Mouse (Mus musculus) stomach, embryonic 16.5 days (tissue): ENCODE results near the gene Has3. TPM values are rescaled to one million over a fixed set of nuclear protein-coding genes. Genes with fewer than 3 reads are reported as not detected.
A peak's percentile ranks its signal among the peaks of the same experiment; 100 is the strongest.

Source experiments
- ATAC-seq: fragments of 200-750 bp; cut with Nextera tagmentation; 2 replicates; pipeline ENCODE4 v1.8.0; 2017; ENCODE audit warnings: moderate number of reproducible peaks, moderate TSS enrichment; ENCODE audit not compliant: insufficient read depth, low FRiP score
- H3K27ac ChIP-seq: fragments of 300-500 bp; sonication (generic); 2 replicates; pipeline ENCODE4 v1.5.1; 2014; ENCODE audit warnings: low read length
- H3K27me3 ChIP-seq: fragments of 300-500 bp; sonication (generic); 2 replicates; pipeline ENCODE4 v1.6.1; 2014; ENCODE audit warnings: low read length, control low read depth, mixed read lengths; ENCODE audit not compliant: control insufficient read depth, insufficient read depth
- H3K36me3 ChIP-seq: fragments of 300-500 bp; sonication (generic); 2 replicates; pipeline ENCODE4 v1.6.1; 2014; ENCODE audit warnings: low read length; ENCODE audit not compliant: control insufficient read depth, insufficient read depth
- H3K4me1 ChIP-seq: fragments of 300-500 bp; sonication (generic); 2 replicates; pipeline ENCODE4 v1.6.1; 2014; ENCODE audit warnings: low read length, control low read depth, mixed read lengths; ENCODE audit not compliant: control insufficient read depth, insufficient read depth
- H3K4me2 ChIP-seq: fragments of 300-500 bp; sonication (generic); 2 replicates; pipeline ENCODE4 v1.6.1; 2014; ENCODE audit warnings: low read depth, low read length, mixed read lengths
- H3K4me3 ChIP-seq: fragments of 300-500 bp; sonication (generic); replicated peaks from 2 replicates; pipeline ENCODE4 v1.5.1; 2014; ENCODE audit warnings: mild to moderate bottlenecking, low read length
- H3K9ac ChIP-seq: fragments of 300-500 bp; sonication (generic); 2 replicates; pipeline ENCODE4 v1.6.1; 2014; ENCODE audit warnings: low read length
- H3K9me3 ChIP-seq: fragments of 300-500 bp; sonication (generic); replicated peaks from 2 replicates; pipeline ENCODE4 v1.6.1; 2016; ENCODE audit warnings: low read length, control low read depth; ENCODE audit not compliant: control insufficient read depth
- WGBS: fragments of 180-500 bp; shearing (Covaris S2); extraction: QIAGEN DNeasy Blood & Tissue Kit; methylation state at CpG from one replicate; pipeline ENCODE4 v1.1.7; 2014; 5-methylcytosine and 5-hydroxymethylcytosine counted together
- polyA plus RNA-seq: library from polyadenylated mRNA; unstranded; fragments of >200 nt; fragmentation: Nextera tagmentation; extraction: Ambion mirVana; gene quantifications from 2 replicates; pipeline ENCODE4 v1.2.1, GENCODE M21; 2015

The Has3 gene
- polyA plus RNA-seq, 1 experiment from 2014 or later, result 0.81 TPM

GRCm38 (mm10) chr8:106850034-106850433, 20.0 kb upstream of the Has3 start:
- Histone ChIP-seq H3K27ac (no peak overlapping the region), H3K9me3 (no peaks in the 10 kb centered on the region), H3K27me3 (no peaks in the 10 kb centered on the region), H3K4me1 (no peaks in the 10 kb centered on the region), H3K9ac (no peak overlapping the region), H3K4me3 (no peak overlapping the region), H3K4me2 (no peak overlapping the region), H3K36me3 (no peaks in the 10 kb centered on the region)
- ATAC-seq, result no peak
- WGBS, result 82% methylated on average over 10 of the region's 10 CpGs

- H3K27me3 ChIP-seq, result no peaks in the 10 kb centered on the region
- no peaks in the 10 kb centered on the region for H3K36me3 ChIP-seq
- ATAC-seq, result no peak
- no peak overlapping the region for H3K4me2 ChIP-seq
- no peak overlapping the region for H3K9ac ChIP-seq
- WGBS, result 39% methylated on average over 8 of the region's 8 CpGs
- no peak overlapping the region for H3K4me3 ChIP-seq
- no peaks in the 10 kb centered on the region for H3K4me1 ChIP-seq
- H3K9me3 ChIP-seq, result no peaks in the 10 kb centered on the region
- H3K27ac ChIP-seq, result no peak overlapping the region
Measured at GRCm38 (mm10) chr8:106854534-106855241, 15.4 kb upstream of the Has3 start.

GRCm38 (mm10) chr8:106855242-106855562, 14.8 kb upstream of the Has3 start:
- ATAC-seq, result no peak
- Histone ChIP-seq H3K4me1 (no peaks in the 10 kb centered on the region), H3K27ac (no peak overlapping the region), H3K4me3 (no peak overlapping the region), H3K4me2 (no peak overlapping the region), H3K9ac (no peak overlapping the region), H3K9me3 (no peaks in the 10 kb centered on the region), H3K36me3 (no peaks in the 10 kb centered on the region), H3K27me3 (no peaks in the 10 kb centered on the region)
- 63% methylated on average over 3 of the region's 3 CpGs for WGBS

- H3K27ac ChIP-seq, result no peak overlapping the region
- H3K9ac ChIP-seq, result no peak overlapping the region
- no peak overlapping the region for H3K4me2 ChIP-seq
- no peaks in the 10 kb centered on the region for H3K27me3 ChIP-seq
- no peaks in the 10 kb centered on the region for H3K36me3 ChIP-seq
- H3K4me1 ChIP-seq, result no peaks in the 10 kb centered on the region
- H3K4me3 ChIP-seq, result no peak overlapping the region
- 62% methylated on average over 10 of the region's 10 CpGs for WGBS
- peak; percentile 64; the same call in 1 of the 2 replicates for ATAC-seq
- H3K9me3 ChIP-seq, result no peaks in the 10 kb centered on the region
Measured at GRCm38 (mm10) chr8:106862845-106863244, 7.2 kb upstream of the Has3 start.

- H3K4me1 ChIP-seq, result no peaks in the 10 kb centered on the region; the same call in 1 of the 2 replicates
- H3K4me3 ChIP-seq, result no peak overlapping the region
- H3K9me3 ChIP-seq, result no peaks in the 10 kb centered on the region
- H3K27ac ChIP-seq, result no peak overlapping the region
- H3K27me3 ChIP-seq, result 0 out of 2 replicates have a peak, but pooled peaks cover 3% of the 10 kb centered on the region
- H3K4me2 ChIP-seq, result no peak overlapping the region
- no peak overlapping the region for H3K9ac ChIP-seq
- H3K36me3 ChIP-seq, result no peaks in the 10 kb centered on the region
- ATAC-seq, result no peak
- 74% methylated on average over 9 of the region's 9 CpGs for WGBS
Measured at GRCm38 (mm10) chr8:106865354-106865753, 4.7 kb upstream of the Has3 start.

GRCm38 (mm10) chr8:106870537-106871327, 690 bp downstream of the Has3 start:
- Histone ChIP-seq H3K4me2 (peak overlapping the region; percentile 99), H3K27ac (no peak overlapping the region), H3K4me3 (peak overlapping the region; percentile 60), H3K9me3 (no peaks in the 10 kb centered on the region), H3K27me3 (peaks cover 7% of the 10 kb centered on the region), H3K36me3 (no peaks in the 10 kb centered on the region), H3K4me1 (peaks cover 19% of the 10 kb centered on the region), H3K9ac (peak overlapping the region; percentile 71)
- WGBS, result under 1% methylated on average over 62 of the region's 63 CpGs
- peak; percentile 61; the same call in 1 of the 2 replicates for ATAC-seq

GRCm38 (mm10) chr8:106871328-106871926, 1.4 kb downstream of the Has3 start:
- peak overlapping the region; percentile 60 for H3K4me3 ChIP-seq
- H3K27me3 ChIP-seq, result peaks cover 7% of the 10 kb centered on the region
- peaks cover 19% of the 10 kb centered on the region for H3K4me1 ChIP-seq
- no peak overlapping the region for H3K27ac ChIP-seq
- H3K36me3 ChIP-seq, result 0 out of 2 replicates have a peak, but pooled peaks cover 2% of the 10 kb centered on the region
- no peak for ATAC-seq
- H3K9me3 ChIP-seq, result no peaks in the 10 kb centered on the region
- peak overlapping the region; percentile 99 for H3K4me2 ChIP-seq
- under 1% methylated on average over 15 of the region's 15 CpGs for WGBS
- H3K9ac ChIP-seq, result peak overlapping the region; percentile 71

- Histone ChIP-seq H3K27ac (no peak overlapping the region), H3K9ac (peak overlapping the region; percentile 71)
- ATAC-seq, result peak; percentile 61
Measured at GRCm38 (mm10) chr8:106871931-106872371, 1.9 kb downstream of the Has3 start.

More at GRCm38 (mm10) chr8:106871931-106872371, 1.9 kb downstream of the Has3 start:
- H3K9me3 ChIP-seq, result no peaks in the 10 kb centered on the region
- H3K36me3 ChIP-seq, result 0 out of 2 replicates have a peak, but pooled peaks cover 6% of the 10 kb centered on the region
- peaks cover 19% of the 10 kb centered on the region for H3K4me1 ChIP-seq
- H3K27me3 ChIP-seq, result peaks cover 7% of the 10 kb centered on the region
- WGBS, result 1% methylated on average over 22 of the region's 22 CpGs
- peak overlapping the region; percentile 60 for H3K4me3 ChIP-seq
- peak overlapping the region; percentile 99 for H3K4me2 ChIP-seq
